Mouse (Mus musculus) kidney, postnatal 0 days (tissue): ENCODE data around the gene Dclk1. TPM values are rescaled to one million over a fixed set of nuclear protein-coding genes. Genes with fewer than 3 reads are reported as not detected.

Experiments used
- ATAC-seq: fragments of 200-750 bp; cut with Nextera tagmentation; replicated peaks from 2 replicates; pipeline ENCODE4 v1.8.0; 2017; ENCODE audit warnings: low read depth, moderate number of reproducible peaks, moderate TSS enrichment, moderate library complexity; ENCODE audit not compliant: low FRiP score
- DNase-seq: peaks from one replicate; pipeline ENCODE4 v3.0.0-alpha.2; 2016; ENCODE audit warnings: low spot score
- H3K27ac ChIP-seq: fragments of 300-500 bp; sonication (generic); 2 replicates; pipeline ENCODE4 v1.5.1; 2014; ENCODE audit warnings: mild to moderate bottlenecking
- H3K27me3 ChIP-seq: fragments of 300-500 bp; sonication (generic); 2 replicates; pipeline ENCODE4 v1.6.1; 2014; ENCODE audit warnings: low read length, mixed read lengths; ENCODE audit not compliant: insufficient read depth
- H3K36me3 ChIP-seq: fragments of 300-500 bp; sonication (generic); 2 replicates; pipeline ENCODE4 v1.6.1; 2014; ENCODE audit warnings: low read length, mixed read lengths; ENCODE audit not compliant: insufficient read depth
- H3K4me1 ChIP-seq: fragments of 300-500 bp; sonication (generic); replicated peaks from 2 replicates; pipeline ENCODE4 v1.6.1; 2014; ENCODE audit warnings: antibody characterized with exemption, low read length, mixed read lengths; ENCODE audit not compliant: insufficient read depth
- H3K4me2 ChIP-seq: fragments of 300-500 bp; sonication (generic); 2 replicates; pipeline ENCODE4 v1.6.1; 2014; ENCODE audit warnings: mild to moderate bottlenecking, low read length, moderate library complexity, mixed read lengths
- H3K4me3 ChIP-seq: fragments of 300-500 bp; sonication (generic); replicated peaks from 2 replicates; pipeline ENCODE4 v1.5.1; 2014; ENCODE audit warnings: low read depth, low read length
- H3K9ac ChIP-seq: fragments of 300-500 bp; sonication (generic); 2 replicates; pipeline ENCODE4 v1.6.1; 2014; ENCODE audit warnings: low read depth, low read length
- H3K9me3 ChIP-seq: fragments of 300-500 bp; sonication (generic); replicated peaks from 2 replicates; pipeline ENCODE4 v1.6.1; 2016; ENCODE audit warnings: low read length, inconsistent platforms, mixed read lengths
- CTCF ChIP-seq: IDR thresholded peaks from 2 replicates; pipeline ENCODE4 v1.5.1; 2016; ENCODE audit warnings: antibody characterized with exemption, low read depth, mild to moderate bottlenecking, moderate library complexity
- WGBS: fragments of 180-500 bp; shearing (Covaris S2); extraction: QIAGEN DNeasy Blood & Tissue Kit; methylation state at CpG from one replicate; pipeline ENCODE4 v1.1.7; 2014; 5-methylcytosine and 5-hydroxymethylcytosine counted together
- polyA plus RNA-seq: library from polyadenylated mRNA; unstranded; fragments of >200 nt; fragmentation: Nextera tagmentation; extraction: Ambion mirVana; gene quantifications from 2 replicates; pipeline ENCODE4 v1.2.1, GENCODE M21; 2015

Dclk1 gene
- polyA plus RNA-seq, 1 experiment from 2014 or later = 18.3 TPM

- Histone ChIP-seq H3K4me3 (no peak overlapping the region), H3K9me3 (no peaks in the 10 kb centered on the region), H3K27me3 (no peaks in the 10 kb centered on the region), H3K27ac (no peak overlapping the region), H3K4me1 (no peaks in the 10 kb centered on the region), H3K36me3 (no peaks in the 10 kb centered on the region), H3K4me2 (no peak overlapping the region), H3K9ac (no peak overlapping the region)
- no peak for TF ChIP-seq CTCF
- DNase-seq (peak; percentile 42), ATAC-seq (no peak)
- 30% methylated on average over 9 of the region's 9 CpGs for WGBS
Observed at GRCm38 (mm10) chr3:55496462-55496941, 254.3 kb downstream of the Dclk1 start.

DNA sequence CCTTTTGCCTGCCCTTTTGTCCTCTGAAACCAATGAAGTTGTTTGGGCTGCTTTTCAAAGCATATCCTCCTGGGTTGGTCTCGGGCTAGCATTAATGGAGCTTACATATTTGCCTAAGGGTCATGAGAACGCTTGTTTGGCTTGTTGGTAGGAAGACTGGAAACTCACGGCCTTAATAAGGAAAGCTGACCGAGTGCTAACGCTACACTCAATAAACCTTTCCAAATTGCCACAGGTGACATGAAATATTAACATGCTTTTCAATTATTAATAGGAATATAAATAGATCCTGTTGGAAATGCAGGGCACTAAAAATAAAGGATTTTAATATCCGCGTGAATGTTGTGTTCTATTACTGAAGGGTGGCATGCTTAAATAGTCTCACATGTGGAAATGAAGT, 257.1 kb downstream of the Dclk1 start:
- no peak overlapping the region for H3K9ac ChIP-seq

GRCm38 (mm10) chr3:55510198-55510597, 268.0 kb downstream of the Dclk1 start:
- WGBS = 69% methylated on average over 7 of the region's 7 CpGs

More for the DNA sequence above, 257.1 kb downstream of the Dclk1 start:
- 59% methylated on average over 7 of the region's 7 CpGs for WGBS
- H3K36me3 ChIP-seq = no peaks in the 10 kb centered on the region
- H3K27me3 ChIP-seq = no peaks in the 10 kb centered on the region
- ATAC-seq = no peak
- no peak for DNase-seq
- no peak overlapping the region for H3K4me2 ChIP-seq
- no peaks in the 10 kb centered on the region for H3K9me3 ChIP-seq
- H3K4me1 ChIP-seq = no peaks in the 10 kb centered on the region
- TF ChIP-seq CTCF = no peak
- no peak overlapping the region for H3K27ac ChIP-seq
- no peak overlapping the region for H3K4me3 ChIP-seq

DNA sequence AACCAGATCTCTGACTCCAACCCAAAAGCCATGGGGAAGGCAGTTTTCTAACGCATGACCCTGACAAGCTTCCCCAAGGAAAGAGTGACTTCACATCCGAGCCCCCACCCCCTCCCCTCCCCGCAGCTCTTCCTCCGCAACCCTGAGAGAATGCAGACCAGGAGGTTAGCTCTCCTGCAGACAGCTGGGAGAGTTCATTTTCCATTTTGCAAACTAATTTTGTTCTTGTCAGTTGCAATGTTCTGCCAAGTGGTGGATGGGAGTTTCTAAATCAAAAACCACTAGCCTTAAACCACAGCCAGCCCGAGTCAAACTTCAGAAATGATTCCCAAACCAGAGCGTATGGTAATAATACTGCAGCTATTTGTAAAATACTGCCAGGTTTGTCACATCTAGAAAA, 269.5 kb downstream of the Dclk1 start:
- Histone ChIP-seq H3K27me3 (no peaks in the 10 kb centered on the region), H3K4me3 (no peak overlapping the region), H3K4me1 (no peaks in the 10 kb centered on the region), H3K36me3 (no peaks in the 10 kb centered on the region), H3K27ac (no peak overlapping the region), H3K9ac (no peak overlapping the region), H3K4me2 (no peak overlapping the region), H3K9me3 (no peaks in the 10 kb centered on the region)
- ATAC-seq (no peak), DNase-seq (peak; percentile 56)
- 49% methylated on average over 6 of the region's 6 CpGs for WGBS
- TF ChIP-seq CTCF = no peak

More at GRCm38 (mm10) chr3:55510198-55510597, 268.0 kb downstream of the Dclk1 start:
- Histone ChIP-seq H3K9me3 (no peaks in the 10 kb centered on the region), H3K27ac (no peak overlapping the region), H3K9ac (no peak overlapping the region), H3K4me3 (no peak overlapping the region), H3K4me2 (no peak overlapping the region), H3K4me1 (no peaks in the 10 kb centered on the region), H3K36me3 (no peaks in the 10 kb centered on the region), H3K27me3 (no peaks in the 10 kb centered on the region)
- DNase-seq (no peak), ATAC-seq (no peak)
- no peak for TF ChIP-seq CTCF

- Histone ChIP-seq H3K36me3 (no peaks in the 10 kb centered on the region), H3K27ac (no peak overlapping the region), H3K9me3 (no peaks in the 10 kb centered on the region), H3K4me1 (no peaks in the 10 kb centered on the region), H3K9ac (no peak overlapping the region), H3K4me2 (no peak overlapping the region), H3K4me3 (no peak overlapping the region), H3K27me3 (no peaks in the 10 kb centered on the region)
- ATAC-seq (peak; percentile 40; the same call in 1 of the 2 replicates), DNase-seq (no peak)
- 46% methylated on average over 5 of the region's 5 CpGs for WGBS
- TF ChIP-seq CTCF = no peak
Observed at GRCm38 (mm10) chr3:55515966-55516365, 273.8 kb downstream of the Dclk1 start.

DNA sequence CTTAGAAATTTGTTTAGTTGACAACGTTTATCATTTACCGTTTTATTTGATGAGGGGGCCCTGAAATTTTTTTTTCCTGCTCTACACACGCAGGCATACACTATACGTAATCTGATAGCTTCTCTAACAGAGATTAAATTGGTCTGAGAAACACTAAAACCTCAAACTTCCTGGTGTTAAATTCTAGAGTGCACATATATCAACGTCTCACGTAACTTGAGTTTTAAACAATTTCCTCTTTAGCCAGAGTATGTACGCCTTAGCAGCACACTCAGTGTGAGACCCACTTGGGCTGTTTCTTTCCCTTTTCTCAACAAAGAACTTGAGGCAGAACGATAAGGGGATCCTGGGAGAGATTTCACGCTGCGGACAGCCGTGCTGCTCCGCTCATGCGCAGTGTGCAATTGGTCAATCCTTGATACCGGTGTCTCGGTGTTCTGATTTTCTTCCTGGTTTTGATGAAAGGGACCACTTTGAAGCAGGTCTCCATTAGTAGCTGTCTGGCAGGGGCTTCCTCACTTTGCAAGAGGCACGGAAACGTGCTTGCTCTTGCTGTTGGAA, 275.4 kb downstream of the Dclk1 start:
- H3K27ac ChIP-seq = no peak overlapping the region
- peak overlapping the region; percentile 21; the same call in 1 of the 2 replicates for H3K4me3 ChIP-seq
- H3K4me2 ChIP-seq = peak overlapping the region; percentile 51
- no peaks in the 10 kb centered on the region for H3K9me3 ChIP-seq
- ATAC-seq (no peak), DNase-seq (no peak)
- H3K36me3 ChIP-seq = no peaks in the 10 kb centered on the region
- H3K9ac ChIP-seq = no peak overlapping the region
- no peaks in the 10 kb centered on the region for H3K4me1 ChIP-seq
- WGBS = 28% methylated on average over 17 of the region's 17 CpGs
- H3K27me3 ChIP-seq = no peaks in the 10 kb centered on the region
- TF ChIP-seq CTCF = no peak
